Mouse (Mus musculus): ENCODE measurements around the gene Map4k2.
A peak's percentile ranks its signal among the peaks of the same experiment; 100 is the strongest.

Gene Map4k2

DNA sequence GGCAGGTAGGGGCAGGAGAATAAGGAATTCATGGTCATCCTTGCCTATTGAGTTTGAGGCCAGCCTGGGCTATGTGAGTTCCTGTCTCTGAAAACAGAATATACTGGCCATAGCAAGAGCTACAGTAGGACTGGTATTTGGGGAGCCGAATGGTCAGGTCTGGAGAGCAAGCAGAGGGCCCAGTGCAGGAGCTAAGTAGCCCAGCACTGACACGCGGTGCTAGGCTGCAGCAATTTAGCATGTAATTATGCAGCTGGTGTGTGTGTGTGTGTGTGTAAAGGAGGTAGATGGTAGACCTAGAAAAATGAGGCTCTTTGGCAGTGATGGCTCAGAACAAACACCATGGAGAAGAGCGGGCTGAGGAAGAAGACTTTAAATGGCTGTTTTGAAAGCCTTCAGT is 6.7 kb downstream of the Map4k2 start:
- no peak for DNase-seq

DNA sequence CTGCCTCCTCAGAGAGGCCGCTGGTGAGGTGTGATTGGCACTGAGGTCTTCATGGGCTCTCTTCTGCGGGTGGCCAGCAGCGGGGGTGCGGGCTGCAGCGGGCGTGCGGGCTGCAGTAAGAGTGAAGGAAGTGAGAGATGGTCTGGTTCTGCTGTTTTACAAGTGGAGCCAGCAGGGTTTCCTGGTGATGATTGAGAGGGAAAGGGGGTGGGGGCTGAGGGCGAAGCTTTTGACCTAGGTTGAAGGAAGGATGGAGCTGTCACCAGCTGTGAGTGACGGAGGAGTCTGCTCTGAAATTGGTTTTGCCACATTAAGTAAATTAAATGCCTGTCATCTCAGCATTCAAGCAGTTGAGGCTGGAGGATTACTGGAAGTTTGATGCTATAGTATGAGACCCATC is 7.8 kb downstream of the Map4k2 start:
- no peak for DNase-seq

DNA sequence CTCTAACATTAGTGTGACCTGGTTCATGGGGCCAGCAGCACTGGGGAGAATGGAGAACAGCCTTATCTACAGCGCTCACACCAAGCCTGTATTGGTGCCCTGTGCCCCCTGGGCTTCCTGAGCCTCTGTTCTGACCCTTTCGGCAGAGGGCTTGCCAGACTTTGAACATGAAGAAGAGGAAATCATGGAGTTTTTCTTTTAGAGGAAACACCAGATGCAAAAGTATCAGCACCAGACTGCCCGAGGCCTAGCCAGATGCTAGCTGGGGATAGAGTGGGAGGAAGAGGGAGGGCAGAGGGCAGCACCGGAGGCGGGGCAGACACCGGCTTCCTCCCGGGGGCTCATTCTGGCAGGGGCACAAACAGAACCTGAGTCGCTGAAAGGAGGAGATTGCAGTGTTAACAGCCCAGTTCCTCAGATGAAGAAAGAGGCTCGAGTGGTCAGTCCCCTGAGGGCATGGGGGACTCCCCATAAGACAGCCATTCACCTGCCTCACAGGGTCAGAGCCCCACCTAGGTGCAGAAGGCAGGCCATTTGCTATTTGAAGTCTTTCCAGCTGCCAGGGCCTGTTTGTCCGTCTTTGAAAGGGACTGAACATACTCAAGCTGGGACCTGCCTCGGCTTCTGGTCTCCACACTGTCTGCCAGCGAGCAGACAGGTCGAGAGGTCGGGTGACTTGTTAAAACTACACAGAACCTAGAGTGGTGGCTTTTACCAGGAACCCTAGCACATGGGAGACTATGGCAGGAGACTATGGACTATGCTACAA is 8.5 kb downstream of the Map4k2 start:
- DNase-seq = peak; percentile 55 to 64

DNA sequence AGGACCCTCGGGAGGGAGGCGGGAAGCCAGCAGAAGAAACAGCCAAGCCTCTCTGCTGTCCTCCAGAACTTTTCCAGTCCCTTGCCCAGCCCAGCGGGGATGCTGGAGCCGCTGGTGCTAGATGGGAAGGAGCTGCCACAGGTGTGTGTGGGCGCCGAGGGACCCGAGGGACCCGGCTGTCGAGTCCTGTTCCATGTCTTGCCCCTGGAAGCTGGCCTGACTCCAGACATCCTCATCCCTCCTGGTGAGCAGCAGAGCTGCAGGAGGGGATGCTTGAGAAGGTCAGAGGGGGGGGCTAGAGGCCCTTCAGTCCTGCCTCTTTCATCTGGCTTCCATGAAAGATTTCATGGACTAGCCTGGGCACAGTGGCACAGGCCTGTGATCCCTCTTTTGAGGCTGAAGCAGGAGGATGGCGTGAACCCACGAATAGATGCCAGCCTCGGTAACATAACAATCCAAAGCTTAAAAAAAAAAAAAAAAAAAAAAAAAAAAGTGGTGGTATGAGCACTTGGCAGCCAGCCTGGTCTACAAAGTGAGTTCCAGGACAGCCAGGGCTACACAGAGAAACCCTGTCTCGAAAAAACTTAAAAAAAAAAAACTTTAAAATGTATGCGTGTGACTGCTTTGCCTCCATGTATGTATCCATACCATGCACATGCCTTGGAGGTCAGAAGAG is 10.6 kb downstream of the Map4k2 start:
- DNase-seq = no peak

- DNase-seq = no peak
Observed at GRCm38 (mm10) chr19:6352107-6352505, 11.2 kb downstream of the Map4k2 start.

DNA sequence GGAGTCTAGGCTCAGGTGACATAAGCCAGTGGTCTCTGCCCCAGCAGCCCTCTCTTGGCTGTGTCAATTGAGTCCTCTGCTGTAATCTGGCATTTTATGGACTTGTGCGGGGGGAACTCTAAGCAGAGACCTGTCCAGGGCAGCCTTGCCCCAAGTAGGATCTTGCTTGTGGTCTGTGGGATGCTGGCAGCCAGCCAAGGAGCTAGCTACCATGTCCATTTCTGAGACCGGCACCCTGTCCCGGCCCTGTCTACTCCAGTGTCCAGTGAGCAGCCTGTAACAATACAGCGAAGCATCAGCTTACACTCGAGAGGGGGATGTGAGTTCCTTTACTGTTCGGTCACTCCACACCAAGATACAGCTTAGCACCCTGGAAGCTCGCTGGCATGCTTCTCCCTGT is 13.1 kb downstream of the Map4k2 start:
- DNase-seq = no peak

GRCm38 (mm10) chr19:6361291-6361690 is 20.4 kb downstream of the Map4k2 start:
- DNase-seq = no peak

- no peak for DNase-seq
Observed at GRCm38 (mm10) chr19:6363091-6363410, 22.1 kb downstream of the Map4k2 start.

DNA sequence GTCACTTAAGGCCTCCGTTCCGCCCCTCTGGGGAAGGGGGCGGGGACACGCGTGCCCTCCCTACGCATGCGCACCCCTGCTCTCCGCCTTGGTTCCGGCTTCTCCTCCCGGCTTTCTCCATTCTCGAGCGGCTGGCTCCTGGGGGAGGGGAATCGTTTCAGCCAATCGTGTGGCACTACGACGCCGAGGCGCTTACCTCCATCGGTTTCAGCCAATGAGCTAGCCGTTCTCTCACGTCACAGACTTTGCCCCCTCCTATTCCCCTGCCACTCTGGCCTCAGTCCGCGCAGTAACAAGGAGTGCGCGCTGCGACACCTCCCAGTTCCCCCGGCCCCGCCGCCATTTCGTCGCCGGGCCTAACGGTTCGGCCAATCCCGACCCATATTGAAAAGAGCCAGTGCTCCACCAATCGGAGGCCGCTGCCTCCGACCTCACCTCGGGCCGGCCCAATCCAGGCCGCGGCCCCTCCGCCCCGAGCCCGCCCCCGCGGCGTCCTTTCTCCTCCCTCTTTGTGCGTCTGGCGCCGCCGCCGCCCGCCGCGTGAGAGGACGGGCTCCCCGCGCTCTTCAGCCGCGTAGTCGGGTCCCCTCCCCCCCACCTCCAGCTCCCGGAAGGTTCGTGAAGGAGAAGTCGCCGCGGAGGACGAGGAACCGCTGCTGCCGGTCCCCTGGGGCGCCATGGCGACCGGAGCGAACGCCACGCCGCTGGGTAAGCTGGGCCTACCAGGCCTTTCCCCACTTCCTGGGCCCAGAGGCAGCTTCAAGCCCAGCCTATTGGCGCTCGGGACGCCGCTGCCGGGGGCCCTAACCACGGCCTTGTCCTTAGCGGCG is 22.7 kb downstream of the Map4k2 start, which contains the start of gene Sf1:
Gene Sf1 (plus strand): TSS at position 280 of the 830 bp plus-strand sequence.
- DNase-seq = peak; percentile 99 to 100

DNA sequence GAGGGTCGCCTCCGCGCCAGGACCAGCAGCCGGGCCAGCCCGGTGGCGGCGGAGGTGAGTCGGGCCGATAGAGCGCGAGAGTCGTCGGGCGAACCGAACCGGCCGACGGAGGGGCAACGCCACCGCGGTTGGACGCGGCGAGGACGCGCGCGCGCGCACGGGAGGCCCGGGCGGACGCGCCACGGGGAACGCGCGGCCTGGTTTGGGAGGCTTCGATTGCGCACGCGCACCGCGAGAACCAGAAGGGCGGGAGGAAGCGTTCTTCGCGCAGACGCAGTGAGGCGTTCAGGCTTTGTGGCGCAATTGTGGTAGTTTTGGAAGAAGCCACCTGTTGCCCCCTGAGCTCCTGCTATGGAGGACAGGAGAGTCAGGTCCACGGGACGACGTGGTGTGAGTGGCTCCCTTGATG is 23.4 kb downstream of the Map4k2 start:
- peak; percentile 91 to 95 for DNase-seq

- no peak for DNase-seq
Observed at GRCm38 (mm10) chr19:6364842-6365241, 23.9 kb downstream of the Map4k2 start.

DNA sequence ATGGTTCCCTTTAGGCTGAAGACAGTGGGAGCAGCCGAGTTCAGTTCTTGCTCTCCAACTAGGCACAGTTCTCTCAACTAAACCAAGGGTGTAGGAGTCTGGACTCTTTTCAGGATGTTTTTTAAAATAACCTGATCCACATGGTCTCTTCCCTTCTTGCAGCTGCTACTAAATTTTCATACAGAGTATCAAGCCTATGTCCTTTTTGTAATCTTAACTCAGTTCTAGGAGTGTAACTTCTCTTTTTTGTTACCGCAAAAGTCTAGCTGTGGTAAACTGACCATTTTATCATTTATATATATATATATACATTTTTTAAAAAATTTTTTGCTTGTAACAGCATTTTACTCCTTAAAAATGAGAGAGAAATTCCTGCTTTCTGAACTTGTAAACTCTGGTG is 29.2 kb downstream of the Map4k2 start:
- DNase-seq = no peak

GRCm38 (mm10) chr19:6372433-6372832 is 31.5 kb downstream of the Map4k2 start:
- no peak for DNase-seq

GRCm38 (mm10) chr19:6373539-6374400 is 32.8 kb downstream of the Map4k2 start:
- peak; percentile 75 to 95 for DNase-seq

GRCm38 (mm10) chr19:6374571-6374970 is 33.6 kb downstream of the Map4k2 start:
- DNase-seq = no peak

GRCm38 (mm10) chr19:6375423-6376254 is 34.7 kb downstream of the Map4k2 start:
- no peak for DNase-seq

DNA sequence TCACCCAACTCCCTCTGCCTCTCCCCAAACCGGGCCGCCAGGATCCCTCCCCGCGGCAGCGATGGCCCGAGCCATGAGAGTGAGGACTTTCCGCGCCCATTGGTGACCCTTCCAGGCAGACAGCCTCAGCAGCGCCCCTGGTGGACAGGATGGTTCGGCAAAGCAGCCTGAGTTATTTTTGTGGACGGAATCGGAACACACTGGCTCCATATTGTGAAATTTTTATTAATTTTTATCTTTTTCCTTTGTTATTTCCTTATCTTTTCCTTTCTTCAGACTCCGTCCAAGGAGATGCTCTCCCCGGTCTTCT is 35.3 kb downstream of the Map4k2 start:
- DNase-seq = peak; percentile 37 to 87

- no peak for DNase-seq
Observed at GRCm38 (mm10) chr19:6376643-6377042, 35.7 kb downstream of the Map4k2 start.

GRCm38 (mm10) chr19:6377327-6378040 is 36.5 kb downstream of the Map4k2 start:
- no peak for DNase-seq

GRCm38 (mm10) chr19:6380411-6381166 is 39.7 kb downstream of the Map4k2 start:
- DNase-seq = no peak
